Mouse (Mus musculus) induced T-regulatory cell, adult 2 months (primary cell): ENCODE results near the gene Cdrt4.

Experiments used
- DNase-seq: peaks from one replicate; pipeline ENCODE4 v3.0.0-alpha.2; 2012; ENCODE audit warnings: low read depth

Gene Cdrt4

DNA sequence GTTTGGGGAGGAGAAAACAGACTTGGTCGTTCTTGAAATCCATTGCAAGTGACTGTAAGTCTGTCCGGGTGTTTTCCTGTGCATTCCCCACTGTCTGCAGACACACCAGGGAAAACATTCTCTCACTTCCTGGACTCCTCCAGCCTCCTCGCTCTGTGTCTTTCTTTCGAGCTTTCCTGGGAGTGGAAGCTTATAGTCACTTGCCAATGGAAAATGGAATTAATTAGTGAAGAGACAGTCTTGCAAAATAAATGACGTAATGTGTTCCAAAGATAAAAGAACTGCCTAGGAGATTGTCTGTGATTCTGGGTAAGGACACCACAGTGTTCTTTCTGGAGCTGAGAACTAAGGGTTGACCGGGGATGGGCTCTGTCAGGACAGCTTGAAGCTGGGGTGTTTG, 7.5 kb upstream of the Cdrt4 start:
- no peak for DNase-seq

DNA sequence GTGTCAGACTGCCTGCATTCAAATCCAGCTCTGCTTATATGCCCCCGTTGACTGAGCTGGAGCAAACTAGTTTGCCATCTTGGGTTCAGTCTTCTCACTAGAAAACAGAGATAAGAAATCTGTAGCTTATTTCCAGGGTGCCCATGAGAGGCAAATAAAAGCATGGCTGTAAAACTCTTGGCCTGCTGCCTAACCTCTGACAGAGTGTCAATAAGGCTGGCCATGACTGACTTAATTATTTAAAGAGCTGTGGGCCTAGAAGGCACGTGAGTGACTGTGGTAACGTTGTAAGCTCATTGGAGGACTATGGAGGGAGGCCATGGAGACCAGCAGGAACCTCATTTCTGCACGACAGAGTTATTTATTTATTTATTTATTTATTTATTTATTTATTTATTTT, 5.5 kb upstream of the Cdrt4 start:
- DNase-seq: no peak

DNA sequence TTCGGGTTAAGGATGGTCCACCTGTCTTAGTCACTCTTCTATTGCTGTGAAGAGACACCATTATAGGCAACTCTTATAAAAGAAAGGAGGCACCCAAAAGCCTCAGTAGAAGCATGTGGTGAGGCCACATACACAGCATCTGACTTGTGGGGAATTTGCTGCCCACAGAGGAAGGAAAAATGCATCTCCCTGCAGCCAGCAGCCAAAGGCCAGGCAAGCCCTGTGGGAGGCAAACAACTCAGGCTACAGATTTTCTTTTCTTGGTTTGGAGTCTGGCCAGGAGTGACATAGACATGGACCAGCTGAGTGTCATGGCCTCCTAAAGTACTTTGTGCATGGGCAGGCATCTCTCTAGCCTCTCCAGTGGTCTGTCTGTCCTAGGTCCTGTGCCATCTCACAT, 1.4 kb upstream of the Cdrt4 start:
- DNase-seq: no peak

DNA sequence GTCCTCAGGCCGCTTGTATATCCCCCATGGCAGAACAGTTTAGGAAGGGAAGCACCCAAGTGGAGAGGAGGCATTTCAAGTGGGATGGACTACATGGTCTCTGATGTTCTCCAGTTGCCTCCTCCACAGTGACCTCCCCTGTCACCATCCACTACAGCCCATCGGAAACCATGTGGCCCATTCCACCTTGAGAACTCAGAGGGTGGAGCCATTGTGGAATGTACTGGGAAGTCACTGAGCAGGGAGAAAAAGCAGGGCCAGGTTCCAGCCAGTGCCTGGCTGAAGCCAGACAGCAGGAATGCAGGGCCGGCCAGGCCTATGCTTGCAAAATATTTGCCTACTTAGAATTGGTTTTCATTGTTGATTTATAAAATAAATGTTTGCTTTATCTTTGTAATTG, 3.8 kb downstream of the Cdrt4 start:
- no peak for DNase-seq

DNA sequence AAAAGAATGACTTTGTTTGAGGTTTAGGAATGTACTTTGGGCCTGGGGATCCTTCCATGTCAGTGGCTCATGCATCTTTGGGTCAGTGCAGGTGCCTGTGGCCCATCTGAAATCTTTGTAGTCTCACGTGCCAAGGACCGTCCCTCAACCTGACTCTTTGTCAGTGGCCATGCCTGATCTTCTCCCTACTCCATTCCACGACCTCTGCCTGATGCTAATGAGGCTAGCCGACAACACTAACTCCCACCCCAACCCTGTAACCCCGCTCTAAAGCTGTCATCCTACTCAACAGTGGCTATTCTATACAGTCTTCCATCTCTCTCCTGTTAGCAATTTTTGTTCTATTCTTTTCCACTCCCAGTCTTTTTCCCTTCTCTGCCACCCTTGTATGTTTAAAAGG, 4.2 kb downstream of the Cdrt4 start:
- DNase-seq: no peak

DNA sequence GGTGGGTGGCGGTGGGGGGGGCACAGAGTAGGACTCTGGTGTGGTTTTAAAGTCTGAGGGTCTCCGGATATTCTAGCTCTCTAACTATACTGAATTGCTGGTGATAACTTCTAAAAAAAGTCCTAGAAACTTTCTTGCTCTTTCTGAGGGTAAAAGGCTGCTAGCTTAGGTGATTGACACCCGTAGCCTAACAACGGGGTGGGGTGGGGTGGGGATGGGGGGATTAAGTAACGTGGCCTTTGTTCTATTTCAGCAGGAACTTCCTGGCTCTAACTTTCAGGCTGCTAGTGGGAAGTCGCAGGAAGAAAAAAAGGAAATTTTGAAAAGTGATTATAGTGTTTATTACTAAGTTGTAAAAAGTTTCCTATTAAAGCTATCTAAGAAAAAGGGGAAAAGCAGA, 4.8 kb downstream of the Cdrt4 start:
- DNase-seq: no peak

DNA sequence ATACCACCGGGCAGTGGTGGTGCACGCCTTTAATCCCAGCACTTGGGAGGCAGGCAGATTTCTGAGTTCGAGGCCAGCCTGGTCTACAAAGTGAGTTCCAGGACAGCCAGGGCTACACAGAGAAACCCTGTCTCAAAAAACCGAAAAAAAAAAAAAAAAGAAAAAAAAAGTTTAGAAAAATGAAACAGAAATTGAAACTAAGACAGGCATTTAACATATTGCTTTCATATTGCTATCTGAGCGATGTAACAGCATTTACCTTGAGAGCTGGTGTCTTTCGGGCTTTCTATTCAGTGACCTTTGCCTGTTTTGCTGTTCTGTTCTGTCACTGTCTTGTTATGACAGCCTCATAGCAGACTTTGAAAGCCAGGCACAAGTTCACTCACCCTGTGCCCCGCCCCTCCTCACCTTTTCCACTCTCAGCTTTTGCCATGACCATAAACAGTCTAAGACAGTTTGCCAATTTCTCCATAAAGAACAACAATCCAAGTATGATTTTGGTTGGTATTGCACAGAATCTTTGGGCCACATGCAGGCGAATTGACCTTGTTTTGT, 6.7 kb downstream of the Cdrt4 start:
- peak; percentile 52 for DNase-seq

DNA sequence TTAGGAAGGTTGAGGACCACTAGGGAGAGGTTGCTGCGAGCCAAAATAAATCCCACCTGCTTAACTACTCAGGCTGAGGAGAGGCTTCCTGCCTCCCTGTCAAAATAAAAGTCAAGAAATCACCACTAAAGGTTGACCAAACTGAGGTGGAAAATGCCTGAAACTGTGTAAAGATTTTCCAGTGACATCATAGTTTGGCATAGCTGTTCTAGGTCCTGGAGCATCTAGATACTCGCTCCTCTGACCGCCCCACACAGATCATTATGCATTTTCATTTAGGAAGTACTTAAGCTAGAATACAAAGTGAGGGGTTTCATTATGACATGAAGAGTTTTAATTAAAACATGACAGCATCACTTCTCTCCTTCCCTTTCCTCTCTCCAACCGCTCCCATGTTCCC, 12.3 kb downstream of the Cdrt4 start:
- DNase-seq: no peak

DNA sequence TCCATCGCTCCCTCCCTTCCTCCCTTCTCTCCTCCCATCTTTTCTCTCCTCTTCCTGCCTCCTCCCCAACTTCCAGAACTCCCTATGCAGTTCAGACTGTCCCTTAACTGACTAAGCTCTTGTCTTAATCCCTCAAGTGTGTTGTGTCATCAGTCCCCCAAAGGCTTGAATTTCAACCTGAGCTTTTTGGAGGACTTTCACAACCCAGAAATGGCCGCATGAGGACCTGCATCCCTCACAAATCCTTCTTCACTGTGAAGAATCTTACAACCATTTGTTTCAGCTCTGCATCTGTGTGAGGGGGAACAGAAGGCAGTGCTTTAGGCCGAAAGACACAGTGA, 15.4 kb downstream of the Cdrt4 start:
- DNase-seq: no peak

DNA sequence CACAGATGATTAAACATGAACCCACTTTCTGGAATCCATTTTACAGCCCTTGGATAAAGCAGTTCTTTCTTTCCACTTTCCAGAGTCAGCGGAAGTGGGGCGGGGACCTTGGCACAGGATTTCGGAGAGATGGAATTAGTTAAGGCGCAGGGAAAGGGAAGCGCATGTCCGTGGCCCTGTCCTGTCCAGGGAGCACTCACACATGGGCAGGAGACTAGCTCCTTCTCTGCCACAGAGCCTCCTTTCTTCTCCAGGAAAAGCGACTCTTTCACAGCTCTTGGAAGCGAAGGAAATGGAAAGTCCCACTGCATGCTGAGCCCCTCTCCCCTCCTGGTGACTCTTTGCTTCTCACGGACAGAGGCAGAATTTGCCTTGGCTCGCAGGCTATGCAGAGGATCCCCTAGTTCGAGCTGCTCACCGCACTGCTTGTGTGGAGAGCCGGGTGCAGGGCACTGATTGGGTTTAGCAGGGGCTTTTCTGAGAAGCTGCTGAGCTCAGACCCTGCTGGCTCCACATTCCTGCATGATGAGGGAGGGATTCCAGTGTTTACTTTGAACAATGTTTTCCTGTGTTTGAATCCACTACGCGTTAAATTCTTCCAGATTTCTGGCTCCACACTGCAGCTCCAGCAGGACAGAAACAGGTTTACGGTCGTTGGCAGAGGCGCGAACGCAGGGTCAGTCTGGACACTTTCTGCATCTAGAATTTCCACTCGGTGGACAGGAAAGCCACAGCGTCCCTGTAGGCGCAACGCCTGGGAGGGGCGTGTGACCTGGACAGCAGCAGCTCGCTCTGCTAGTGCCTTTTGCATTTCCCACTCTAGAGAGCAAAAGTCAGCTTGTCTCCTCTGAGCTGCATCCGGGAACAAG, 16.0 kb downstream of the Cdrt4 start:
- no peak for DNase-seq

DNA sequence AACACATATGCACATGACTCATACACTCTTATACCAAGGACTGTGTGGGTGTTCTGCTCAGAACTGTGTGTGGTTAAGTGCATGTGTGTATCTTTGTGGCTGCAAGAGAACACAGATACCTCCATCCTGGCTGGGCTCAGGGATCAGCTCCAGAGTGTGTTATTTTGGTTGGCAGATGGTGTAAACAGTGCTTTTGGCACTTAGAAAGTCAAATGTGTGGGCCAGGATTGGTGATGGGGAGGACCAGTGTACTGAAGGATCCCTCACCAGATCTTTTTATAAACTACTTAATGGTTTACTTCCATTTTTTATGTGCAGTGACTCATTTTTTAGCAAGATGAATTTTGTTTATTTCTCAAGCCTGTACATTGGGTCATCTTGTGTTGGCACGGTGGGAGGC, 26.2 kb downstream of the Cdrt4 start:
- no peak for DNase-seq

DNA sequence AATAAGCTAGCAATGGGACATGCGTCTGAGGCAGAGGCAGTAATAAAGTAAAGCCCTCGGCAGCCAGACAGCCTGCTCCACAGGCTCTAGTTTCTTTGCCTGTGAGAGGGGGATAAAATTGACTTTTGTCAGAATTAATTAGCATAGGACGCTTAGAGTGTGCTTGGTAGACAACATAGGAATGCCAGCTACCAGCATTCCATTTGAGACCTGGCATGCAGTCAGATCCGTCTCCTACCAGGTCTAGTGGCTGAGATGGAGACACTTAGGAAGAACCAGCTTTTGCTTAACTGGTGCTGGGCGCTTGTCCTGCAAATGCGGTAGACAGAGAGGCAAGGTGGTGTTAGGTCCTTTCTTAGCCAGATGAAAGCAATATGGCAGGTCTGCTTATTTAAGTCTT, 27.9 kb downstream of the Cdrt4 start:
- DNase-seq: no peak

DNA sequence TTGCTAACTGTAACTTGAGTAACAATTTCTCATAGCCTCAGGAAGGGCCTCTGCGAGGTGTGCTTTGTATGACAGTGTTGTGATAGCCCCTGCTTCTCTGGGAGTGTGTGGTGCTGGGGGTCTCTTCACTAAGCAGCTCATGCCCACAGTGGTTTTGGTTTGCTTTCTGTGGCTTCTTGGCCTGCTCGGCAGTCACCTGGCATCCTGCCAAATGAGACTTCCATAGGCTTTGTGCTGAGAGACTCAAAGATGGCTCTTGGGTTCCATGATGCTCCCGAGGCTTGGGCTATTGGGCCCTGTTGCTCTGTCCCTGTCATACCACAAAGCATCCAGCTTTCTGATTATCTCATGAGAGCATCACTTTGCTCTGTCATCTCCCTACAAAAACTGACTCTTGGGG, 30.7 kb downstream of the Cdrt4 start:
- DNase-seq: no peak

DNA sequence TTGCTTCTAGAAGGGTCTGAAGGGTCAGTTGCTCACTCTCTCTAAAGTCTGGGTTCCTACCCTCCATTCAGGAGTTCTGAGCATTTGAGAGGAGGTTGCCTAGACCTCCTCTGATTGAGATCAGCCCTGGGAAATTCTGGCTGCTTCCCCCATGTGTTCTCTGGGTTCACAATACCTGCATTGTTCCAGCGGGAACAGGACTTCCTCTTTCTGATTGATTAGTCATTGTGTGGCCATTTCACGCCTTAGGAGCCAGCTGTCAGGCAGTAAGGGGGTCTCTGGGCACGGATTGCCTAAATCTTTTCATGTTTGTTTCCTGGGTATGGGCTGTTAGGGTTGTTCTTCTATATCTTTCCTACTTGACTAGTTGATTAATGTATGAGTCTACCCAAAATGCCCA, 32.8 kb downstream of the Cdrt4 start:
- DNase-seq: no peak

DNA sequence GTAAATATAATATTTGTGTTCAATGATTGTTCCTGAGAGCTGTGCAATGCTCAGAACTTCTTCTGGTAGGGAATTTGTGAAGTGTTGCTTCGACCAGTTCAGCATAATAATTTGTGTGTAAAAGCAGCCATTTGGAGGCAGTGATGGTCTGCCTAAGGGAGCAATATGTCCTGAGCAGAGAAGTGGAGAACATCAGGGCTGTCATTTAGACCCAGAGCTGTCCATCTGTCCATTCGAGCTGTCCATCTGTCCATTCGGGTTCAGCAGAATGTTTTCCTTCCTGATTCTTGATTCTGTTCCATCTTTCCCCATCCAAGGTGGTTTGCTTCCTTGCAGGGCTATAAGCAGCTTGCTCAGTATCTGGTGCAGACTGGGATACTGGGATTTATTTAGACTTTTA, 33.4 kb downstream of the Cdrt4 start:
- DNase-seq: no peak

DNA sequence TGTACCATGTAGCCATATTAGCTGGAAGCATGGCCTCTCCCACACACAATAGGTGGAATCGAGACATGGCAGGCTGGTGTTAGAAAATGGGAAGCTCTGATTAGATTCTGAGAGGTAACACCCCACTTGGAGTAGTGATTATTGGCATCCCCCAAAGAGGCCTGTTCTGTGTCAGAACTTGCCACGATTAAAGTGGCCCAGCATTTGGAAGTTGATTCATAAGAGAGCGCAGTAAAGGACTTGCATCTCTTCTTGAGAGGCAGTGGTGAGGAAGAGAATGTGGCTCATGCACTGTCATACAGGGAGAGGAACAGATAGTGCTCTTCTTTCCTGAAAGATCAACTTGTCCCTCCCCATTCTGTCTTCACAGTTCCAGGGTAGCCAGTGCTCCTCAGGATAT, 34.1 kb downstream of the Cdrt4 start:
- DNase-seq: no peak

DNA sequence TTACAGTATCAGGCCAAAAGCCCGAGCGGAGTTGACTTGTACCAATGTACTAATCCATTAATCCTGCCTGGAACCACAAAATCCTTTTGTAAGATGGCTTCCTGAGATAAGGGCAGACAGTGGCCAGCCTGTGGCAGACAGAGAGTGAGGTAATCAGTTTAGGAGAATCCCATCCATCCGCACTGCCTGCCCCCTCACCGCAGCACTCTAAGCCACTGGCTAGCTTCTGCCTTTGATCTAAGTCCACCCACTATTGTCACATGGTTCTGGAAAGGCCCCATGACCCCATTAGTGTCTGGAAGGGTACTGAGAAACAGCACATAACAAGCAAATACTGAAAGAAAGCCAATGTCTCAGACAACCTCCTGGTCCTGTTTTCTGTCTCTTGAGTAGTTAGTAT, 35.6 kb downstream of the Cdrt4 start:
- no peak for DNase-seq

DNA sequence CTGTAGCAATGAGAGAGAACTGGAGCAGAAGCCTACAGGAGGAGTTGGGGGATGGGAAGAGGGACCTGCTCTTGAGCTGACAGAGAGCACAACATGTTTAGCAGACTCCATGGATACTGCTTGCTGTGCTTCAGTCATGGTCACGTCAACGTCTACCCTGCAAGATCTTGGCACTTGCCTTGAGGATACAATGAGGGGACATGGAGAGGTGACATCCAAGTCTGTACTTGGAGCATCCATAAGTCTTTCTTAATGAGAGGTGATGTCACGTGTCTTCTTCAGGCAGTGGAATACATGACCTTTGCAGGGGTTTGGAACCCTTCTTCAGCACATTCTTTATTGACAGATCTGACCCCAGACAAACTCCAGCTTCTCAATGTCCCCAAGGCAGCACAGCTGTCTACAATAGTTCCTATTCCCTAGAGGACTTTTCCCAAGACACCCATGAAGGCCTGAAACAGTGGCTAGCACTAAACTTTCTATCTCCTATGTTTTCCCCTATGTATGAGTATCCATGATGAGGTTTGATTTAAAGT, 39.2 kb downstream of the Cdrt4 start:
- DNase-seq: no peak

DNA sequence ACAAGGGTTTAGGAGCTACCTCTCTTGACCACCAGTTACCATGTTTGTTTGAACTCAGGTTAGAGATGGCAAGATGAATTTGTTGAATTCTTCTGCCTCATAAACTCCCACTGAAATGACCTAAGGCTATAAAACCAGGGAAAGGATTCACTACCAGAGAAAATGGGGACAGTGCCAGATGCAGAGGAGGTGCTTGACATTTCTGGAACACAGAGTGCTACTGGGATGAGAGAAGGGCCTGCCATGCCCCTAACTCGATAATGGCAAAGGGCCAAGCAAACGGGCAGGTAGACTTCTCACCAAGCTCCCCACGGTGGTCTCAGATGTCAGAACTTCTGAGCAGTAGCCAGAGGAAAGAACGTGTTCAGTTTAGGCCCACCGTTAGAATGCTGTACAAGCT, 39.8 kb downstream of the Cdrt4 start:
- DNase-seq: no peak

DNA sequence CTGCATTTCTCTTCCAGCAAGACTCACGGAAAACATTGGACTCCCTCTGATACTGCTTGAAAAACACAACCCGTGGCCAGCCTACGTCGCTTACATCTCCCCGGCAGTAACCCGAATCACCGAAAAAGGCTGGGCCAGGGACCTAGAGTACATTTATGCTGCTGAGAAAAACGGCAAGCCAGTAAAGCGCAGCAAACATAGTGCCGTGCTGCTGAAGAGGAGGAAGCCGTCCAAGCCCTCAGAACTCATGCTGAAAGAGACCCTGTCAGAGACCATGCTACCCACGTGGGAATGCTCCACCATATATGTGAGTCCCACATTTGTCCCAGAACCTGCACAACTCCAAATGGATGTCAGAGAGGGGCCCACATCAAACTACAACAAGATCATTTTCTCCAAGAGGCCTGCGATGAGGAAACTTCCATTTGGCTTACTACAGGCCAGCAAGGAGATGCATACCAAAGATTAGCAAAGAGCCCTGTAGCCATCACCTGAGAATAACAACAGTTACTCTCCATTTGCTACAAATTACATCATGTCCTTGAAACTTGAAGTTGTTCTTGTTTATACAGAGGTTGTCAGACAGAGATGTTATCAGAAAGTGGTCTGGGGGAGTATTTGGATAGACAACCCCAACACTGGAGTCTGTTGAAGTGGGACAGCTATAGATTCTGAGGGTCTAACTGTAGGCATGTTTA, 41.7 kb downstream of the Cdrt4 start:
- DNase-seq: no peak

DNA sequence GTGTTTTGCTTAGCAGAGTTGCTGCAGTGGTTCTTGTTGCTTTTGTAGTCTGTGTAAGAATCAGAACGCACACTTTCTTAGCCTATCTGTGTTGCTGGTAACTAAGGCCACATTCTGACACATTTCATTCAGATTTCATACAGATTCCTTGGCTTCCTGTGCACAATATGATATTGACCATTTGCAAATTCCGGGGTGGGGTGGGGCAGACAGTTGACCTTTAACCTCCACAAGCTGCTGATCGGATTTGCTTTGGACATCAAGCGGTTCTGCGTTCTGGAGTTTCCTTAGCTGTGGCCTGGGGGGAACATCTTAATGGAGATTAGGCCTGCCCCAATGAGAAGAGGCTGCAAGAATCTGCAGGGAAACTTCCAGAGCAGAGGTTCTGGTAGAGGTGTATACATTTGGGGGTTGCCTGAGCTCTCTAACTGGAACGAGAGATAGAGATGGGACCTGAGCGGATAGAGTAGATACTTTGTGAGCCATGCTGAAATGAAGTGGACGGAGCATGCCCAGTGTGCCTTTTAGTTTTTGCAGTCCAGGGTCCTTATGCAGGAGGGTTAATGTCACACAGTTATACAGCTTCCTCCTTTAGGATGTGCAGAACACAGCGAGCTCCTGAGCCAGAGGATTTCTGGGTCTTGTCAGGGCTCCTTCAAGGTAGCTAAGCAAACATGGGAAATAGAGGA, 44.2 kb downstream of the Cdrt4 start:
- no peak for DNase-seq

DNA sequence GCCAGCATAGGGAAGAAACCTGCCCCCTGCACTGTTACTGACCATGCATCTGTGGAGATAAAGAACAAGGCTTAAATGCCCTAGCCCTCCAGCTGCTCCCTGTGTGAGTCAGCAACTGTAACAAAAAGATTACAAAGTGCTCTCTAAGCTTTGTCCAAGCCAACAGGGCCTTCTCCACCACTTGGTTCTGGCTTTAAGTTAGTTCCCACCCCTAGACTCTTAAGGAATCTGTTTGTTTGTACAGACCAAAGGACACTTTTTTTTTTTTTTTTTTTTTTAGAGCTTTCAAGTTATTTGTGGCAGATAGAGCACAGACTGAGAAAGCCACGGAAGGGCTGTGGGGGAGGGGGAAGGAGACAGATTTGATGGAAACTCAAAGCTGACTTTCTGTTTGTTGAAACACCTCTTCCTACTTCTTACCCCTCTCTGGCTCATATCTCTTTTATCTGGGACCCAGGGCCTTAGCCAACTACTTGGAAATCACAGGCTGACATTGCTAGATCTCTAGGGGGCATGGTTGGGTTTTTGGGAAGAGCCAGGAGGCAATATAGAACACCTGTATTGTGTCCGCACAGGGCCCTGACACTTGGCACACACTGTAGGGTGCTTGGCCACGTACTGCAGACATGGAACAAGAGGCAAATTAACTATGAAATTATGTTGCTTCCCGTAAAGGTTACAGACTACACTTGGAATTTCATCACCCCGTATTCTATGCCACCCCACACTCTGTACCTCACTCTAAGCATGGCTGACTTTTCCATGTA, 44.9 kb downstream of the Cdrt4 start:
- DNase-seq: no peak
